Comparison of ENCODE assay signal across 16 mouse cellular contexts in the genomic region with DNA sequence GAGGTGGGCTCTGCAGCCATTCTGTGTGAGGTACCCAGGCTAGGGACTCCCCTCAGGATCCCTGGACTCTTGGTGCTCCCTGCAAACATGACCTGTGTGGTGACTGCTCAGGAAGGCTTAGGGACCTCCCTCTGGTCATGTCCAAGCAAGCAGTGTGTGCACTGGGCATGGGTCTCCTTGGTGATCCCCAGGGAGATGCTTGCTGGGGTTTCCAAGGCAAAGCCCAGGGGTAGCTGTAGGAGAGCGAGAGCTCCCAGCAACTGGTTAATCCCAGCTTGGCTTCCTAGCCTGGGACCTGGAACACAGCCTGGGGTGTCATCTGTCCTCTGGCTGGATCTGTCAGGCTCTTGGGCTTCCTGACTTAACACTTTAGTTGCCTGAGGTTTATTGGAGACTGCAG. TPM values are rescaled to one million over a fixed set of nuclear protein-coding genes. Genes with fewer than 3 reads are reported as not detected.
DNase-seq lines count a peak whose midpoint lies in the region; ATAC-seq lines count a peak whose summit lies in the region.
"Had no signal": no experiment of that assay in that cellular context is flagged by ENCODE, and none has a peak within 500 bp of the region (broad histone marks: within the 10 kb centered on the region; RNA-seq: fewer than 3 reads in every experiment).

No protein-coding gene starts in this region.

- peak; percentile 52 to 70 for DNase-seq in heart, postnatal 14 days
- DNase-seq in heart, postnatal 36 days, result no peak
- DNase-seq in midbrain, embryonic 10.5 days (ENCODE audit: low spot score), result no peak
- DNase-seq in midbrain, embryonic 11.5 days (ENCODE audit: low spot score, missing footprints), result no peak
- DNase-seq in gastrocnemius, postnatal 14 days, result peak; percentile 85
- DNase-seq in frontal cortex, postnatal 36 days (ENCODE audit: low spot score in 2 of 2), result no peak
- DNase-seq in urinary bladder, adult 18-20 months (ENCODE audit: low spot score in 2 of 2), result no peak
- DNase-seq: spleen, adult 18-20 months; thymus, postnatal 14 days had no signal

- intact Hi-C loops in heart, postnatal 14 days (cut with DNase I), result no loop called here
- intact Hi-C loops in heart, postnatal 36 days (cut with DNase I), result loop anchor here (10.0 kb wide), 1 partner anchor 469 kb away; no protein-coding TSS in a partner anchor
- intact Hi-C loops in gastrocnemius, postnatal 14 days (cut with DNase I; ENCODE audit: low total_unique reads), result no loop called here

- H3K9me3 ChIP-seq in midbrain, embryonic 10.5 days (replicated peaks), result no peaks in the 10 kb centered on the region
- H3K9me3 ChIP-seq in midbrain, embryonic 11.5 days (ENCODE audit: control insufficient read depth, low read length), result no peaks in the 10 kb centered on the region
- no peaks in the 10 kb centered on the region for H3K9me3 ChIP-seq in midbrain, embryonic 15.5 days
- H3K9me3 ChIP-seq: embryonic facial prominence, embryonic 12.5 days; neural tube, embryonic 13.5 days had no signal

- H3K9ac ChIP-seq in midbrain, embryonic 11.5 days (ENCODE audit: low read length), result no peak overlapping the region
- no peak overlapping the region for H3K9ac ChIP-seq in midbrain, embryonic 15.5 days
- H3K9ac ChIP-seq: embryonic facial prominence, embryonic 12.5 days; neural tube, embryonic 13.5 days had no signal

- H3K4me3 ChIP-seq in midbrain, embryonic 10.5 days, result no peak overlapping the region
- no peak overlapping the region for H3K4me3 ChIP-seq in midbrain, embryonic 11.5 days (ENCODE audit: low read depth, low read length)
- no peak overlapping the region for H3K4me3 ChIP-seq in midbrain, embryonic 15.5 days
- H3K4me3 ChIP-seq: embryonic facial prominence, embryonic 12.5 days; neural tube, embryonic 13.5 days had no signal

- H3K27me3 ChIP-seq in midbrain, embryonic 10.5 days (ENCODE audit: low read depth, poor library complexity, severe bottlenecking), result no peaks in the 10 kb centered on the region
- no peaks in the 10 kb centered on the region for H3K27me3 ChIP-seq in midbrain, embryonic 11.5 days (ENCODE audit: control insufficient read depth, insufficient read depth, low read length)
- no peaks in the 10 kb centered on the region for H3K27me3 ChIP-seq in midbrain, embryonic 15.5 days (replicated peaks)
- H3K27me3 ChIP-seq: embryonic facial prominence, embryonic 12.5 days; neural tube, embryonic 13.5 days had no signal

- H3K4me1 ChIP-seq in midbrain, embryonic 10.5 days, result peaks cover 11% of the 10 kb centered on the region
- no peaks in the 10 kb centered on the region for H3K4me1 ChIP-seq in midbrain, embryonic 11.5 days (ENCODE audit: control insufficient read depth, insufficient read depth, low read length)
- H3K4me1 ChIP-seq in midbrain, embryonic 15.5 days, result no peaks in the 10 kb centered on the region
- H3K4me1 ChIP-seq: embryonic facial prominence, embryonic 12.5 days; neural tube, embryonic 13.5 days had no signal

- ATAC-seq in midbrain, embryonic 11.5 days (ENCODE audit: low FRiP score), result no peak
- ATAC-seq in midbrain, embryonic 15.5 days (replicated peaks), result peak; percentile 43
- ATAC-seq: activated CD4-positive, CD25-positive, alpha-beta regulatory T cell, adult 4 months had no signal

- H3K36me3 ChIP-seq in midbrain, embryonic 10.5 days, result peaks cover 95% of the 10 kb centered on the region
- peaks cover 13% of the 10 kb centered on the region for H3K36me3 ChIP-seq in midbrain, embryonic 11.5 days (ENCODE audit: control insufficient read depth, insufficient read depth, low read length)
- H3K36me3 ChIP-seq in midbrain, embryonic 15.5 days (replicated peaks), result 0 out of 2 replicates have a peak, but pooled peaks cover 3% of the 10 kb centered on the region

- peak overlapping the region; percentile 17; the same call in 1 of the 2 replicates for H3K27ac ChIP-seq in midbrain, embryonic 10.5 days (replicated peaks)
- H3K27ac ChIP-seq in midbrain, embryonic 11.5 days (ENCODE audit: low read depth, low read length), result no peak overlapping the region
- H3K27ac ChIP-seq in midbrain, embryonic 15.5 days, result no peak overlapping the region
- H3K27ac ChIP-seq: embryonic facial prominence, embryonic 12.5 days; macrophage; neural tube, embryonic 13.5 days had no signal

- WGBS in midbrain, embryonic 10.5 days, result 82% methylated on average over 1 of the region's 1 CpGs
- WGBS in midbrain, embryonic 11.5 days, result 94% methylated on average over 1 of the region's 1 CpGs
- 52% methylated on average over 1 of the region's 1 CpGs for WGBS in midbrain, embryonic 15.5 days

- H3K4me2 ChIP-seq in midbrain, embryonic 11.5 days, result no peak overlapping the region
- no peak overlapping the region for H3K4me2 ChIP-seq in midbrain, embryonic 15.5 days
- H3K4me2 ChIP-seq: embryonic facial prominence, embryonic 12.5 days; neural tube, embryonic 13.5 days had no signal

RNA-seq across cellular contexts. Expression of a gene that starts 13.1 kb away (rescaled TPM):
- under 1 TPM in 1 of 2 experiments, not detected in 1; 0.29 TPM for total RNA-seq in heart, postnatal 14 days (2021)
- not detected for total RNA-seq in heart, postnatal 36 days (2021)
- not detected in 2 replicates for polyA plus RNA-seq in midbrain, embryonic 10.5 days (2016; fragmentation: Nextera tagmentation; extraction: Ambion mirVana)
- not detected in 2 replicates for polyA plus RNA-seq in midbrain, embryonic 11.5 days (2014; fragmentation: Nextera tagmentation; extraction: Ambion mirVana)
- not detected for total RNA-seq in gastrocnemius, postnatal 14 days (2021)
- polyA plus RNA-seq in midbrain, embryonic 15.5 days (2015; fragmentation: Nextera tagmentation; extraction: Ambion mirVana), result not detected in 2 replicates
- total RNA-seq: gastrocnemius, postnatal 4 days had no signal
- polyA plus RNA-seq: embryonic facial prominence, embryonic 12.5 days; intestine, embryonic 14.5 days; macrophage; neural tube, embryonic 13.5 days had no signal

RNA-seq across cellular contexts. Expression of a gene that starts 19.4 kb away (rescaled TPM):
- total RNA-seq in heart, postnatal 14 days (2021), result 1 to 10 TPM in 1 of 2 experiments, under 1 TPM in 1; 0.49 to 1.4 TPM
- total RNA-seq in heart, postnatal 36 days (2021), result 1 to 10 TPM; 2.0 to 2.1 TPM
- not detected in 2 replicates for polyA plus RNA-seq in midbrain, embryonic 10.5 days (2016; fragmentation: Nextera tagmentation; extraction: Ambion mirVana)
- not detected in 2 replicates for polyA plus RNA-seq in midbrain, embryonic 11.5 days (2014; fragmentation: Nextera tagmentation; extraction: Ambion mirVana)
- total RNA-seq in gastrocnemius, postnatal 14 days (2021), result not detected
- not detected in 2 replicates for polyA plus RNA-seq in midbrain, embryonic 15.5 days (2015; fragmentation: Nextera tagmentation; extraction: Ambion mirVana)
- total RNA-seq: gastrocnemius, postnatal 4 days had no signal
- polyA plus RNA-seq: embryonic facial prominence, embryonic 12.5 days; intestine, embryonic 14.5 days; macrophage; neural tube, embryonic 13.5 days had no signal

RNA-seq across cellular contexts. Expression of a gene that starts 27.8 kb away (rescaled TPM):
- 1 to 10 TPM; 4.3 to 6.2 TPM for total RNA-seq in heart, postnatal 14 days (2021)
- 1 to 10 TPM; 3.6 to 4.0 TPM for total RNA-seq in heart, postnatal 36 days (2021)
- 12.8 and 17.3 TPM in 2 replicates for polyA plus RNA-seq in midbrain, embryonic 10.5 days (2016; fragmentation: Nextera tagmentation; extraction: Ambion mirVana)
- 7.0 and 9.1 TPM in 2 replicates for polyA plus RNA-seq in midbrain, embryonic 11.5 days (2014; fragmentation: Nextera tagmentation; extraction: Ambion mirVana)
- 1 to 10 TPM; 2.1 to 2.4 TPM for total RNA-seq in gastrocnemius, postnatal 14 days (2021)
- polyA plus RNA-seq in midbrain, embryonic 15.5 days (2015; fragmentation: Nextera tagmentation; extraction: Ambion mirVana), result 7.0 and 7.7 TPM in 2 replicates

RNA-seq across cellular contexts. Expression of a gene that starts 31.0 kb away (rescaled TPM):
- under 1 TPM; 0.50 to 0.78 TPM for total RNA-seq in heart, postnatal 14 days (2021)
- 1 to 10 TPM in 1 of 2 experiments, not detected in 1; 1.5 TPM for total RNA-seq in heart, postnatal 36 days (2021)
- polyA plus RNA-seq in midbrain, embryonic 10.5 days (2016; fragmentation: Nextera tagmentation; extraction: Ambion mirVana), result not detected in 2 replicates
- not detected in 2 replicates for polyA plus RNA-seq in midbrain, embryonic 11.5 days (2014; fragmentation: Nextera tagmentation; extraction: Ambion mirVana)
- total RNA-seq in gastrocnemius, postnatal 14 days (2021), result not detected
- polyA plus RNA-seq in midbrain, embryonic 15.5 days (2015; fragmentation: Nextera tagmentation; extraction: Ambion mirVana), result not detected in 2 replicates
- polyA plus RNA-seq: activated CD4-positive, CD25-positive, alpha-beta regulatory T cell, adult 4 months; embryonic facial prominence, embryonic 12.5 days; intestine, embryonic 14.5 days; neural tube, embryonic 13.5 days had no signal

Comparison
In these comparisons a context has a peak if more than half of its experiments do, and no peak if none do; other contexts are left out.
1. DNase-seq: peak in heart, postnatal 14 days (2 of 2) and gastrocnemius, postnatal 14 days (single experiment); none in heart, postnatal 36 days (0 of 2), midbrain, embryonic 10.5 days (single experiment), midbrain, embryonic 11.5 days (single experiment), frontal cortex, postnatal 36 days (0 of 2) and urinary bladder, adult 18-20 months (0 of 2).